7 mouse cellular contexts compared by ENCODE assay signal in genomic region chrX:48022811-48023210, GRCm38 (mm10).
"Had no signal": no experiment of that assay in that cellular context is flagged by ENCODE, and none has a peak within 500 bp of the region (broad histone marks: within the 10 kb centered on the region; RNA-seq: fewer than 3 reads in every experiment).

No protein-coding gene starts in this region.

- DNase-seq: lung, adult 2 months; lung, postnatal 14 days; lung, postnatal 36 days; right cerebral cortex, postnatal 14 days; thymus, adult 2 months; thymus, postnatal 25 days; thymus, postnatal 4 days had no signal
